Mouse (Mus musculus) midbrain, embryonic 13.5 days (tissue): ENCODE data around the gene Arrdc3. TPM values are rescaled to one million over a fixed set of nuclear protein-coding genes. Genes with fewer than 3 reads are reported as not detected.
"Not testable (repeated sequence)": the region's sequence is repeated elsewhere in the genome, so short reads cannot be mapped to it uniquely, and the experiment has no call there.

Experiments used
- ATAC-seq: fragments of 200-750 bp; cut with Nextera tagmentation; 2 replicates; pipeline ENCODE4 v1.8.0; 2017; ENCODE audit warnings: mild to moderate bottlenecking, moderate TSS enrichment, moderate library complexity
- H3K27ac ChIP-seq: fragments of 300-500 bp; sonication (generic); 2 replicates; pipeline ENCODE4 v1.5.1; 2015; ENCODE audit warnings: inconsistent platforms, mild to moderate bottlenecking, moderate library complexity
- H3K27me3 ChIP-seq: fragments of 300-500 bp; sonication (generic); 2 replicates; pipeline ENCODE4 v1.6.1; 2015; ENCODE audit warnings: mild to moderate bottlenecking, inconsistent platforms
- H3K36me3 ChIP-seq: fragments of 300-500 bp; sonication (generic); 2 replicates; pipeline ENCODE4 v1.6.1; 2015; ENCODE audit warnings: mild to moderate bottlenecking, inconsistent platforms
- H3K4me1 ChIP-seq: fragments of 300-500 bp; sonication (generic); replicated peaks from 2 replicates; pipeline ENCODE4 v1.6.1; 2015; ENCODE audit warnings: inconsistent platforms
- H3K4me2 ChIP-seq: fragments of 300-500 bp; sonication (generic); replicated peaks from 2 replicates; pipeline ENCODE4 v1.6.1; 2015; ENCODE audit warnings: moderate library complexity, mild to moderate bottlenecking, inconsistent platforms
- H3K4me3 ChIP-seq: fragments of 300-500 bp; sonication (generic); replicated peaks from 2 replicates; pipeline ENCODE4 v1.5.1; 2015; ENCODE audit warnings: mild to moderate bottlenecking, inconsistent platforms
- H3K9ac ChIP-seq: fragments of 300-500 bp; sonication (generic); replicated peaks from 2 replicates; pipeline ENCODE4 v1.6.1; 2015; ENCODE audit warnings: mild to moderate bottlenecking, inconsistent platforms
- H3K9me3 ChIP-seq: fragments of 300-500 bp; sonication (generic); 2 replicates; pipeline ENCODE4 v1.6.1; 2016; ENCODE audit warnings: mild to moderate bottlenecking, inconsistent platforms
- WGBS: fragments of 180-500 bp; shearing (Covaris S2); methylation state at CpG from one replicate; pipeline ENCODE4 v1.1.7; 2015; 5-methylcytosine and 5-hydroxymethylcytosine counted together
- polyA plus RNA-seq: library from polyadenylated mRNA; unstranded; fragments of >200 nt; fragmentation: Nextera tagmentation; extraction: Ambion mirVana; gene quantifications from 2 replicates; pipeline ENCODE4 v1.2.1, GENCODE M21; 2015

Gene Arrdc3
- polyA plus RNA-seq, 1 experiment from 2014 or later, result 54.0 TPM

DNA sequence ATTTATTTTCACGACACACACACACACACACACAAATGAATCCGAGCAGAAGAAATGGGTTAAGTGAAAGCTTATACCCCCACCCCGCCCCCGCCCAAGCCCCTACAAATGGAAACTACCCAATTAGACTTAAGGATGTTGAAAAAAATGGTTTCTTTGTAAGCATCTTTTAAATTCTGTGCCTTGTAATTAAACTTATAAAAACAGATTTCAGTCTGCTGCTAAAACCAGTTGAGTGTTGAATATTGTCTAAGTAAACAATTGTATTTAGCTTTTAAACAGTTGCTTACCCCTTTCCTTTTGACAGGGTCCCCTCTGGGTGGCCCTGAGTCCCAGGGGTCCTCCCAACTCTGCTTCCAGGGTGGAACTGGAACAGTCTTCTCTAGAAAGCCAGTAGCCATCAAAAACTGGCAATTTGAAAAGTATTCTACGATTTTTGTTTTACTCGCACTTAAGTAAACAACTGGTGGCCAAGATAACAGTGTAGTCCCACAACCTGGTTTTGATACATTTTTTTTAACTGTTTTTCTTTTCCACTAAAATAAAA, 3.6 kb downstream of the Arrdc3 start:
- Histone ChIP-seq H3K9ac (peak overlapping the region; percentile 100), H3K9me3 (no peaks in the 10 kb centered on the region), H3K27me3 (no peaks in the 10 kb centered on the region), H3K4me1 (peaks cover 17% of the 10 kb centered on the region), H3K4me2 (peak overlapping the region; percentile 66), H3K4me3 (peak overlapping the region; percentile 87), H3K36me3 (peaks cover 28% of the 10 kb centered on the region), H3K27ac (peak overlapping the region; percentile 100)
- WGBS, result 22% methylated on average over 6 of the region's 6 CpGs
- ATAC-seq, result no peak

- Histone ChIP-seq H3K4me3 (no peak overlapping the region), H3K4me1 (peaks cover 11% of the 10 kb centered on the region), H3K27ac (no peak overlapping the region), H3K9me3 (no peaks in the 10 kb centered on the region), H3K4me2 (no peak overlapping the region), H3K27me3 (no peaks in the 10 kb centered on the region), H3K9ac (no peak overlapping the region; the same call in 1 of the 2 replicates), H3K36me3 (peaks cover 35% of the 10 kb centered on the region)
- no peak for ATAC-seq
- 78% methylated on average over 2 of the region's 2 CpGs for WGBS
These were observed 4.7 kb downstream of the Arrdc3 start for GRCm38 (mm10) chr13:80887842-80888241.

DNA sequence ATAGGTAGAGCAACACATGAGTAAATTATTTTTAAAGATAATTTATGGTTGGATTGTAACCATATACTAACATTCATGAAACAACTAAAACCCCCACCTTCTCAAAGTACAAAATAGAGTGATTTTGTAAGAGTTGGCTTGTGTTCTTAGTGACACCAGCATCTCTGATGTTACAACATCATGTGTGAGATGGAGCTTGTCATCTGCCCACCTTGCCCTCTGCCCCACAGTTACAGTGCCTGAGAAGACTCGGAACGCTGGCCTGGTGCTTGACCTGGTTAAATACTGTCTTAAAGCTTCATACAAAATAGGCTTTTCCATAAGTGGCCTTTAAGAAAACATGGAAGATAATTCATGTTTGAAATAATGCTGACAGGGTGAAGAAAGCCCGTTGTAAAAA, 11.7 kb downstream of the Arrdc3 start:
- 91% methylated on average over 3 of the region's 3 CpGs for WGBS
- not testable (repeated sequence) for H3K27ac ChIP-seq, H3K4me1 ChIP-seq, ATAC-seq, H3K27me3 ChIP-seq, H3K9ac ChIP-seq, H3K4me2 ChIP-seq, H3K9me3 ChIP-seq, H3K4me3 ChIP-seq
- H3K36me3 ChIP-seq, result peaks cover 60% of the 10 kb centered on the region

- 0 out of 2 replicates have a peak, but pooled peaks have one; percentile 40 for ATAC-seq
- no peak overlapping the region for H3K9ac ChIP-seq
- H3K36me3 ChIP-seq, result peaks cover 38% of the 10 kb centered on the region
- H3K27me3 ChIP-seq, result no peaks in the 10 kb centered on the region
- no peaks in the 10 kb centered on the region for H3K9me3 ChIP-seq
- H3K27ac ChIP-seq, result no peak overlapping the region
- 75% methylated on average over 1 of the region's 1 CpGs for WGBS
- H3K4me1 ChIP-seq, result no peaks in the 10 kb centered on the region
- no peak overlapping the region for H3K4me3 ChIP-seq
- H3K4me2 ChIP-seq, result no peak overlapping the region
These were observed 14.2 kb downstream of the Arrdc3 start for GRCm38 (mm10) chr13:80897411-80897810.

- Histone ChIP-seq H3K4me2 (no peak overlapping the region), H3K9me3 (no peaks in the 10 kb centered on the region), H3K36me3 (peaks cover 33% of the 10 kb centered on the region), H3K4me1 (no peaks in the 10 kb centered on the region), H3K27ac (no peak overlapping the region), H3K27me3 (no peaks in the 10 kb centered on the region), H3K4me3 (no peak overlapping the region), H3K9ac (no peak overlapping the region)
- WGBS, result 86% methylated on average over 4 of the region's 4 CpGs
- ATAC-seq, result no peak
These were observed 14.9 kb downstream of the Arrdc3 start for GRCm38 (mm10) chr13:80898095-80898494.

DNA sequence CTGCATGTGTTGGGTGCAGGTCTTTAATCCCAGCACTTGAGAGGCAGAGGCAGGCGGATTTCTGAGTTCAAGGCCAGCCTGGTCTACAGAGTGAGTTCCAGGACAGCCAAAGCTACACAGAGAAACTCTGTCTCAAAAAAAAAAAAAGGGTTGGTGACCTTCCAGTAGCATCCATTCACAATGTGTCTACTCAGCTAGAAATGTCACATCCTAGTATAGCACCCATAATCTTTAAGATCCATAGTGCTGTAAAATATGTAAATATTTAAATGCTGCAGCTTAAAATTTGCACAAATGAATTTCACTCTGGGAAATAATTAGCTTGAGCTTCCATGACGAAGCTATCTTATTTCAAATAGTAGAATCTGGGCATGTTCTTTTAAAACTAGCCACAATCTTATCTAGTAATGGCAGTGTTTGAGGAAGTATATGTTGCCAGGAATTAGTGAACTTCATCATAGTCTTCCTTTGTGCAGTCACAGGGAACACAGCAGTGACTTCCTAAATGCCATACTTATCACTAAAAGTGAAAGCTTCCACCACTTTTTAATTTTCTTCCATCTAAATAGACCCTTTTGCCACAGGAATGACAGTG, 16.3 kb downstream of the Arrdc3 start:
- no peaks in the 10 kb centered on the region for H3K4me1 ChIP-seq
- 88% methylated on average over 2 of the region's 2 CpGs for WGBS

DNA sequence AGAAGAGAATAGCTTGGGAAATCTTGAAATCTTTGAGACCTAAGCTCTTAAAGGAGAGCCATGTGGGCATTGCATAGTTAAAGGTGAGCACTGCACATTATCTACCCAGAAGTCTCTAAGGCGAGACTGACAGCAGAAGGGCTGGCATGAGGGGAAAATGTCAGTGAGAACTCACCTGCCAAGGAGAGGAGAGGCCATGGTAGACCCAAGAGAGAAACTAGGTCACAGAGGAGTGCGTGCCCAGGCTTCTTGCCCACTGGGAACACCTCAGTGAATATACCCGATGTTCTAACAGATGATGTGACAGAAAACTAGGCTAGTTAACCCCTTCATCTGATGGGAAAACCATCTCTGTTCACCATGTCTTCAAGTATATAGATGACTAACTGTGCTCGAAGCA, 18.2 kb downstream of the Arrdc3 start:
- no peak overlapping the region for H3K4me2 ChIP-seq
- peaks cover 12% of the 10 kb centered on the region for H3K36me3 ChIP-seq
- ATAC-seq, result no peak
- H3K27me3 ChIP-seq, result no peaks in the 10 kb centered on the region
- H3K4me3 ChIP-seq, result no peak overlapping the region
- no peaks in the 10 kb centered on the region for H3K9me3 ChIP-seq
- H3K4me1 ChIP-seq, result no peaks in the 10 kb centered on the region
- WGBS, result 83% methylated on average over 4 of the region's 4 CpGs
- no peak overlapping the region for H3K9ac ChIP-seq
- H3K27ac ChIP-seq, result no peak overlapping the region

More for the DNA sequence above, 16.3 kb downstream of the Arrdc3 start:
- Histone ChIP-seq H3K4me2 (no peak overlapping the region), H3K36me3 (peaks cover 19% of the 10 kb centered on the region), H3K9ac (no peak overlapping the region), H3K27ac (no peak overlapping the region), H3K4me3 (no peak overlapping the region), H3K9me3 (no peaks in the 10 kb centered on the region), H3K27me3 (no peaks in the 10 kb centered on the region)
- ATAC-seq, result no peak

- Histone ChIP-seq H3K9ac (no peak overlapping the region), H3K36me3 (peaks cover 9% of the 10 kb centered on the region), H3K4me2 (no peak overlapping the region), H3K4me3 (no peak overlapping the region), H3K4me1 (no peaks in the 10 kb centered on the region), H3K9me3 (no peaks in the 10 kb centered on the region), H3K27me3 (no peaks in the 10 kb centered on the region), H3K27ac (no peak overlapping the region)
- ATAC-seq, result no peak
- WGBS, result 94% methylated on average over 3 of the region's 3 CpGs
These were observed 19.6 kb downstream of the Arrdc3 start for GRCm38 (mm10) chr13:80902796-80903195.

- no peak for ATAC-seq
- H3K4me2 ChIP-seq, result no peak overlapping the region
- no peak overlapping the region for H3K27ac ChIP-seq
- no peak overlapping the region for H3K4me3 ChIP-seq
- no peaks in the 10 kb centered on the region for H3K36me3 ChIP-seq
- H3K4me1 ChIP-seq, result no peaks in the 10 kb centered on the region
- H3K27me3 ChIP-seq, result no peaks in the 10 kb centered on the region
- H3K9ac ChIP-seq, result no peak overlapping the region
- H3K9me3 ChIP-seq, result no peaks in the 10 kb centered on the region
These were observed 30.2 kb downstream of the Arrdc3 start for GRCm38 (mm10) chr13:80913361-80913760.

GRCm38 (mm10) chr13:80920939-80921338, 37.8 kb downstream of the Arrdc3 start:
- H3K9ac ChIP-seq, result no peak overlapping the region
- 90% methylated on average over 6 of the region's 6 CpGs for WGBS

GRCm38 (mm10) chr13:80921593-80922327, 38.6 kb downstream of the Arrdc3 start:
- H3K9me3 ChIP-seq, result no peaks in the 10 kb centered on the region
- H3K27ac ChIP-seq, result no peak overlapping the region
- H3K4me1 ChIP-seq, result no peaks in the 10 kb centered on the region
- no peaks in the 10 kb centered on the region for H3K27me3 ChIP-seq
- H3K36me3 ChIP-seq, result no peaks in the 10 kb centered on the region
- H3K4me3 ChIP-seq, result no peak overlapping the region
- ATAC-seq, result no peak
- no peak overlapping the region for H3K9ac ChIP-seq
- WGBS, result 61% methylated on average over 7 of the region's 7 CpGs
- no peak overlapping the region for H3K4me2 ChIP-seq

More at GRCm38 (mm10) chr13:80920939-80921338, 37.8 kb downstream of the Arrdc3 start:
- no peak for ATAC-seq
- H3K27ac ChIP-seq, result no peak overlapping the region
- H3K4me1 ChIP-seq, result no peaks in the 10 kb centered on the region
- H3K36me3 ChIP-seq, result no peaks in the 10 kb centered on the region
- no peak overlapping the region for H3K4me3 ChIP-seq
- H3K4me2 ChIP-seq, result no peak overlapping the region
- H3K27me3 ChIP-seq, result no peaks in the 10 kb centered on the region
- H3K9me3 ChIP-seq, result no peaks in the 10 kb centered on the region

DNA sequence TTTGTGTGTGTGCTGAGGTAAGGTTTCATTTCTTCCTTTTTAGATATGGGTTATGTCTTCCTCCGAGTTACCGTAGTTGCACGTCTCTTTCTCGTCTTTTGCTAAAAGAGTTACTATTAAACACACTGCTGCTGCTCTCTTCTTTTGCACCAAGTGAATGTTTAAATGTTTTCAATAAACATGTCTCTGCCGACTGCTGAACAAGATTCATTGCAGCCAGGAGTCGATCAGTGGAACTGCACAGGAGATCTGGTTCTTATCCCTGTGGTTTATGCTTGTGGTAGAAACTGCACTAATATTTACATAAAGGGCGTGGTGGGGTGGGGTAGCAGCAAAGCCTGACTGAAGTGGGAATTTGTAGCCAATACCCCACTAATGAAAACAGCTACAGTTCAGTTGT, 45.0 kb downstream of the Arrdc3 start:
- no peaks in the 10 kb centered on the region for H3K36me3 ChIP-seq
- no peak for ATAC-seq
- no peaks in the 10 kb centered on the region for H3K9me3 ChIP-seq
- no peaks in the 10 kb centered on the region for H3K4me1 ChIP-seq
- H3K27ac ChIP-seq, result no peak overlapping the region
- H3K9ac ChIP-seq, result no peak overlapping the region
- no peak overlapping the region for H3K4me3 ChIP-seq
- no peak overlapping the region for H3K4me2 ChIP-seq
- H3K27me3 ChIP-seq, result no peaks in the 10 kb centered on the region
- 87% methylated on average over 7 of the region's 7 CpGs for WGBS
